Mouse (Mus musculus) hindbrain, postnatal 0 days (tissue): ENCODE results near the gene Myadm. TPM values are rescaled to one million over a fixed set of nuclear protein-coding genes. Genes with fewer than 3 reads are reported as not detected.
"Not testable (repeated sequence)": the region's sequence is repeated elsewhere in the genome, so short reads cannot be mapped to it uniquely, and the experiment has no call there.

Experiments used
- ATAC-seq: fragments of 200-750 bp; cut with Nextera tagmentation; 2 replicates; pipeline ENCODE4 v1.8.0; 2017; ENCODE audit warnings: mild to moderate bottlenecking, moderate TSS enrichment, moderate library complexity
- DNase-seq: peaks from one replicate; pipeline ENCODE4 v3.0.0-alpha.2; 2015; ENCODE audit warnings: low spot score
- H3K27ac ChIP-seq: fragments of 300-500 bp; sonication (generic); 2 replicates; pipeline ENCODE4 v1.5.1; 2014; ENCODE audit warnings: mild to moderate bottlenecking
- H3K27me3 ChIP-seq: fragments of 300-500 bp; sonication (generic); 2 replicates; pipeline ENCODE4 v1.6.1; 2014; ENCODE audit warnings: low read length, mixed read lengths; ENCODE audit not compliant: insufficient read depth
- H3K36me3 ChIP-seq: fragments of 300-500 bp; sonication (generic); 2 replicates; pipeline ENCODE4 v1.6.1; 2014; ENCODE audit warnings: low read length, mixed read lengths; ENCODE audit not compliant: insufficient read depth
- H3K4me1 ChIP-seq: fragments of 300-500 bp; sonication (generic); 2 replicates; pipeline ENCODE4 v1.6.1; 2014; ENCODE audit warnings: antibody characterized with exemption, low read length, mixed read lengths; ENCODE audit not compliant: insufficient read depth
- H3K4me2 ChIP-seq: fragments of 300-500 bp; sonication (generic); 2 replicates; pipeline ENCODE4 v1.6.1; 2014; ENCODE audit warnings: low read depth, mild to moderate bottlenecking, low read length, moderate library complexity, mixed read lengths
- H3K4me3 ChIP-seq: fragments of 300-500 bp; sonication (generic); 2 replicates; pipeline ENCODE4 v1.5.1; 2014; ENCODE audit warnings: low read length
- H3K9ac ChIP-seq: fragments of 300-500 bp; sonication (generic); replicated peaks from 2 replicates; pipeline ENCODE4 v1.6.1; 2014; ENCODE audit warnings: mild to moderate bottlenecking, low read length, moderate library complexity, mixed read lengths
- H3K9me3 ChIP-seq: fragments of 300-500 bp; sonication (generic); 2 replicates; pipeline ENCODE4 v1.6.1; 2016; ENCODE audit warnings: low read length, mixed read lengths
- CTCF ChIP-seq: IDR thresholded peaks from 2 replicates; pipeline ENCODE4 v1.5.1; 2016; ENCODE audit warnings: antibody characterized with exemption, control low read depth, low read depth
- WGBS: fragments of 180-500 bp; shearing (Covaris S2); extraction: QIAGEN DNeasy Blood & Tissue Kit; methylation state at CpG from one replicate; pipeline ENCODE4 v1.1.7; 2014; 5-methylcytosine and 5-hydroxymethylcytosine counted together
- polyA plus RNA-seq: library from polyadenylated mRNA; unstranded; fragments of >200 nt; fragmentation: Nextera tagmentation; extraction: Ambion mirVana; gene quantifications from 2 replicates; pipeline ENCODE4 v1.2.1, GENCODE M21; 2015
- total RNA-seq: library from RNA; depleted of rRNA; stranded (reverse); fragments of >200 nt; gene quantifications from 2 replicates; pipeline ENCODE4 v1.2.3, GENCODE M21; 2014

Myadm gene
- total and polyA plus RNA-seq, 2 experiments from 2014 or later = 29.1 to 42.7 TPM

DNA sequence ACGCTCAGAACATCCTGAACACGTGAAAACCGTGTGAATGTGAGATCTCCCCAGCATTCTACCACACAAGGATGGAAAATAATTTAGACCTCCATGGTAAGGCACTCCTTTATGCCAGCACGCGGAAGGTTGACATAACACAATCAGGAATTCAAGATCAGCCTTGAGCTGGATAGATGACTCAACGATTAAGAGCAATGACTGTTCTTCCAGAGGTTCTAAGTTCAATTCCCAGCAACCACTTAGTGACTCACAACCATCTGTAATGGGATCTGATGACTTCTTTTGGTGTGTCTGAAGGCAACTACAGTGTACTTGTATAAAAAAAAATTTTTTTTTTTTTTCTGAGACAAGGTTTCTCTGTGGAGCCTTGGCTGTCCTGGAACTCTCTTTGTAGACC lies 23.6 kb upstream of the Myadm start:
- no peak overlapping the region for H3K4me3 ChIP-seq
- H3K36me3 ChIP-seq = no peaks in the 10 kb centered on the region
- H3K9ac ChIP-seq = no peak overlapping the region
- no peak overlapping the region for H3K4me2 ChIP-seq
- 70% methylated on average over 6 of the region's 6 CpGs for WGBS
- ATAC-seq (no peak), DNase-seq (no peak)
- H3K27ac ChIP-seq = no peak overlapping the region
- no peaks in the 10 kb centered on the region for H3K9me3 ChIP-seq
- no peaks in the 10 kb centered on the region for H3K27me3 ChIP-seq
- no peaks in the 10 kb centered on the region for H3K4me1 ChIP-seq
- TF ChIP-seq CTCF = no peak

GRCm38 (mm10) chr7:3267261-3267660 lies 21.6 kb upstream of the Myadm start:
- WGBS = 85% methylated on average over 3 of the region's 3 CpGs
- H3K36me3 ChIP-seq = no peaks in the 10 kb centered on the region
- H3K4me3 ChIP-seq = no peak overlapping the region
- ATAC-seq (no peak), DNase-seq (no peak)
- no peaks in the 10 kb centered on the region for H3K9me3 ChIP-seq
- no peak overlapping the region for H3K4me2 ChIP-seq
- no peaks in the 10 kb centered on the region for H3K27me3 ChIP-seq
- H3K4me1 ChIP-seq = no peaks in the 10 kb centered on the region
- H3K9ac ChIP-seq = no peak overlapping the region
- no peak for TF ChIP-seq CTCF
- H3K27ac ChIP-seq = no peak overlapping the region

- no peak for ATAC-seq
- 80% methylated on average over 8 of the region's 8 CpGs for WGBS
- no peak overlapping the region for H3K4me2 ChIP-seq
These were observed 21.0 kb upstream of the Myadm start for GRCm38 (mm10) chr7:3267888-3268287.

DNA sequence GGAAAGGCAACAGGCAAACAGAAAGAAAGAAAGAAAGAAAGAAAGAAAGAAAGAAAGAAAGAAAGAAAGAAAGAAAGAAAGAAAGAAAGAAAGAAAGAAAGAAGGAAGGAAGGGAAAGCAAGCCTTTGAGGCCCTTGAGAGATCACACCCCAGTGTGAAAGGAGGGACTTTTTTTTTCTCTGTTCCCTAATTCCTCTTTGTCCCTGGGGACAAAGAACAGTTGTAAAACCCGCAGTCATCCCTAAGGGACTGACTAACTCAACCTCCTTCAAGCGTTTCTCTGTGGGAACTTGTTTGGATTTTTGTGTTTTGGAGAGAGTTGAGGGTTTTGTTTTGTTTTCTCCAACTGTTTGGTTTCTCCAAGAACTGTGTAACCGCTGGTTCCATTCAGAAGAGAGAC lies 20.6 kb upstream of the Myadm start:
- ATAC-seq = no peak
- Histone ChIP-seq H3K4me1 (no peaks in the 10 kb centered on the region), H3K36me3 (no peaks in the 10 kb centered on the region), H3K4me2 (no peak overlapping the region), H3K9ac (no peak overlapping the region), H3K9me3 (no peaks in the 10 kb centered on the region), H3K4me3 (no peak overlapping the region), H3K27me3 (no peaks in the 10 kb centered on the region), H3K27ac (no peak overlapping the region)
- DNase-seq = no peak
- 14% methylated on average over 3 of the region's 3 CpGs for WGBS
- no peak for TF ChIP-seq CTCF

More at GRCm38 (mm10) chr7:3267888-3268287, 21.0 kb upstream of the Myadm start:
- Histone ChIP-seq H3K36me3 (no peaks in the 10 kb centered on the region), H3K4me3 (no peak overlapping the region), H3K9me3 (no peaks in the 10 kb centered on the region), H3K27me3 (no peaks in the 10 kb centered on the region), H3K4me1 (no peaks in the 10 kb centered on the region), H3K27ac (no peak overlapping the region), H3K9ac (no peak overlapping the region)
- TF ChIP-seq CTCF = no peak
- DNase-seq = no peak

DNA sequence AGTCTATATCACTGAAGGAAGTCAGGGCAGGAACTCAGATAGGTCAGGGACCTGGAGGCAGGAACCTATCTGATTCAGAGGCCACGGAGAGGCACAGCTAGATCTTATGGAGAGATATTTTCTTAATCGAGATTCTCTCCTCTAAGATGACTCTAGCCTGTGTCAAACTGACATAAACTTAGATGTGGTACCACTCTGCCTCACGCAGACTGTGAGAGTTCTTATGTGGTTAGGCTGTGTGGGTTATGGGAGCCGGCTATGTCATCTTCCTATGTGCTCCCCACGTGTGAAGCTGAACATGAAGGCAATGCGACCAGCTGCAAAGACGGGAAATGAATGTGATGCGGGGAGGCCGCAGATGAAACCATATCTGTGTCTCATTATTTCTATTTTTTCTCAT lies 16.7 kb upstream of the Myadm start:
- WGBS = 89% methylated on average over 9 of the region's 9 CpGs
- TF ChIP-seq CTCF = no peak
- Histone ChIP-seq H3K27ac (no peak overlapping the region), H3K4me2 (no peak overlapping the region), H3K27me3 (no peaks in the 10 kb centered on the region), H3K4me1 (no peaks in the 10 kb centered on the region), H3K9me3 (no peaks in the 10 kb centered on the region), H3K4me3 (no peak overlapping the region), H3K9ac (no peak overlapping the region), H3K36me3 (no peaks in the 10 kb centered on the region)
- ATAC-seq (no peak), DNase-seq (no peak)

- Histone ChIP-seq H3K27me3 (no peaks in the 10 kb centered on the region), H3K9ac (no peak overlapping the region), H3K4me1 (no peaks in the 10 kb centered on the region), H3K27ac (no peak overlapping the region), H3K4me2 (no peak overlapping the region), H3K4me3 (no peak overlapping the region), H3K9me3 (no peaks in the 10 kb centered on the region), H3K36me3 (no peaks in the 10 kb centered on the region)
- no peak for TF ChIP-seq CTCF
- DNase-seq = no peak
- no peak for ATAC-seq
- 65% methylated on average over 6 of the region's 6 CpGs for WGBS
These were observed 13.3 kb upstream of the Myadm start for GRCm38 (mm10) chr7:3275455-3276170.

DNA sequence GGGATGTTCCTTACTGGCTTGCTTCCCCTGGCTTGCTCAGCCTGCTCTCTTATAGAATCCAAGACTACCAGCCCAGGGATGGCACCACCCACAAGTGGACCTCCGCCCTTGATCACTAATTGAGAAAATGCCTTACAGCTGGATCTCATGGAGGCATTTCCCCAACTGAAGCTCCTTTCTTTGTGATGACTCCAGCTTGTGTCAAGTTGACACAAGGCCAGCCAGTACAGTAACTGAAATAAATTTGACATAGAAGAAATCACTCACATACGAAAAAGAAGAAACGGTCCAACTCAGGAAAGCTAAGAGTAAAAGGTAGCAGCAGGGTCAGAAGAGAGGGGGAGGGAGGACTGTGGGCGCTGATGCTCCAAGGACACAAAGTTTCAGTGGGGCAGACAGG lies 12.1 kb upstream of the Myadm start:
- DNase-seq, H3K4me2 ChIP-seq, H3K36me3 ChIP-seq, H3K9ac ChIP-seq, H3K27me3 ChIP-seq, H3K4me3 ChIP-seq, H3K9me3 ChIP-seq, H3K27ac ChIP-seq, ATAC-seq, H3K4me1 ChIP-seq: not testable (repeated sequence)
- 69% methylated on average over 4 of the region's 4 CpGs for WGBS
